Mouse (Mus musculus) embryonic facial prominence, embryonic 11.5 days (tissue): ENCODE data around the gene Elf5. TPM values are rescaled to one million over a fixed set of nuclear protein-coding genes. Genes with fewer than 3 reads are reported as not detected.
A peak's percentile ranks its signal among the peaks of the same experiment; 100 is the strongest.

Source experiments
- ATAC-seq: fragments of 200-750 bp; cut with Nextera tagmentation; replicated peaks from 2 replicates; pipeline ENCODE4 v1.8.0; 2017; ENCODE audit warnings: low read depth; ENCODE audit not compliant: insufficient number of reproducible peaks, low FRiP score, low TSS enrichment
- DNase-seq: peaks from one replicate; pipeline ENCODE4 v3.0.0-alpha.2; 2015; ENCODE audit warnings: low spot score
- H3K27ac ChIP-seq: fragments of 300-500 bp; sonication (generic); replicated peaks from 2 replicates; pipeline ENCODE4 v1.5.1; 2014; ENCODE audit warnings: mild to moderate bottlenecking, low read depth, low read length, control low read depth
- H3K27me3 ChIP-seq: fragments of 300-500 bp; sonication (generic); 2 replicates; pipeline ENCODE4 v1.6.1; 2014; ENCODE audit warnings: mild to moderate bottlenecking, low read length, moderate library complexity, mixed read lengths; ENCODE audit not compliant: control insufficient read depth, insufficient read depth
- H3K36me3 ChIP-seq: fragments of 300-500 bp; sonication (generic); replicated peaks from 2 replicates; pipeline ENCODE4 v1.6.1; 2014; ENCODE audit warnings: low read depth, mild to moderate bottlenecking, low read length, moderate library complexity, mixed read lengths; ENCODE audit not compliant: control insufficient read depth, insufficient read depth
- H3K4me1 ChIP-seq: fragments of 300-500 bp; sonication (generic); 2 replicates; pipeline ENCODE4 v1.6.1; 2014; ENCODE audit warnings: low read length, mixed read lengths; ENCODE audit not compliant: control insufficient read depth, insufficient read depth
- H3K4me2 ChIP-seq: fragments of 300-500 bp; sonication (generic); 2 replicates; pipeline ENCODE4 v1.6.1; 2014; ENCODE audit warnings: low read depth, mild to moderate bottlenecking, control low read depth, low read length, moderate library complexity
- H3K4me3 ChIP-seq: fragments of 300-500 bp; sonication (generic); 2 replicates; pipeline ENCODE4 v1.5.1; 2014; ENCODE audit warnings: low read depth, low read length, control low read depth
- H3K9ac ChIP-seq: fragments of 300-500 bp; sonication (generic); replicated peaks from 2 replicates; pipeline ENCODE4 v1.6.1; 2014; ENCODE audit warnings: mild to moderate bottlenecking, control low read depth, low read length
- H3K9me3 ChIP-seq: fragments of 300-500 bp; sonication (generic); replicated peaks from 2 replicates; pipeline ENCODE4 v1.6.1; 2016; ENCODE audit warnings: mild to moderate bottlenecking, low read length, inconsistent platforms, mixed read lengths; ENCODE audit not compliant: control insufficient read depth
- WGBS: fragments of 180-500 bp; shearing (Covaris S2); extraction: QIAGEN DNeasy Blood & Tissue Kit; methylation state at CpG from one replicate; pipeline ENCODE4 v1.1.7; 2014; 5-methylcytosine and 5-hydroxymethylcytosine counted together
- polyA plus RNA-seq: library from polyadenylated mRNA; unstranded; fragments of >200 nt; fragmentation: Nextera tagmentation; extraction: Ambion mirVana; gene quantifications from 2 replicates; pipeline ENCODE4 v1.2.1, GENCODE M21; 2014

Gene Elf5
- polyA plus RNA-seq, 1 experiment from 2014 or later: 0.50 TPM

DNA sequence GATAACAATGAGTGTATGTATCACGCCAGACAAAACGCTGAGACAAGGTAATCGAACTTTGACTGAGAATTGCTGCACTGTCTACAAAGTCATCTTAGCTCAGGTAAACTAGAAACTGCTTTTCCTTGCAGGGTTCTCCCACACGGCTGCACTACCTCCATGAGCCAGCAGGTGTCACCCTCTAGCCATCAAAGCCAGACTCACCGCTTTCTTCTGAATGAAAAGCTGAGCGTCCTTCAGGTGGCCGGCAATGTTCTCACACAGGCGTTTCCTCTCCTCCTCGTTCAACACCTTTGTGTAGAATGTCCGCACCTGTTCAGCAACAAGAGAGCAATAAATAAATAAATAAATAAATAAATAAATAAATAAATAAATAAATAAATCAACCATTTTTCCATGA lies 45.2 kb downstream of the Elf5 start:
- Histone ChIP-seq H3K4me1 (peaks cover 3% of the 10 kb centered on the region), H3K27ac (no peak overlapping the region), H3K4me3 (no peak overlapping the region), H3K9me3 (no peaks in the 10 kb centered on the region), H3K9ac (no peak overlapping the region), H3K36me3 (peaks cover 3% of the 10 kb centered on the region; the same call in 1 of the 2 replicates), H3K4me2 (no peak overlapping the region), H3K27me3 (no peaks in the 10 kb centered on the region)
- ATAC-seq (no peak), DNase-seq (peak; percentile 89)
- 19% methylated on average over 10 of the region's 10 CpGs for WGBS

DNA sequence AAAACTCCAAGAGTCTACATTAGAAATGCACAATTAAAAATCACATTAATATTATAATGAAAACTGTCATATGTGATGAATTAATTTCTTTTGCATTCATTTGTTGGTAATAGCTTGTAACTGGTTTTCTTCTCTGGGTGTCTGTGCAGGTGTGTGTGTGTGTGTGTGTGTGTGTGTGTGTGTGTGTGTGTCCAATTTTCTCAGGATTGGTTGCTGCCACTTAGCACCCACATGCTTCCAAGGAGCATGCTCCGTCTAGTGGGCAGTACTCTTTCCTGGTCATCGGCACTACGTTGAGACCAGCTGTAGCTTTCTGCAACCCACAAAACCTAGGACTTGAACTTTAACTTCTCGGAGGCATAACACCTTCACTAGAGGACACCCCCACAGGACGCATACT lies 45.6 kb downstream of the Elf5 start:
- no peaks in the 10 kb centered on the region for H3K9me3 ChIP-seq
- H3K27ac ChIP-seq: no peak overlapping the region
- no peak overlapping the region for H3K9ac ChIP-seq
- WGBS: 88% methylated on average over 5 of the region's 5 CpGs
- no peak overlapping the region for H3K4me2 ChIP-seq
- H3K36me3 ChIP-seq: peaks cover 3% of the 10 kb centered on the region; the same call in 1 of the 2 replicates
- H3K4me1 ChIP-seq: peaks cover 3% of the 10 kb centered on the region
- H3K27me3 ChIP-seq: no peaks in the 10 kb centered on the region
- H3K4me3 ChIP-seq: no peak overlapping the region
- no peak for DNase-seq
- ATAC-seq: no peak

DNA sequence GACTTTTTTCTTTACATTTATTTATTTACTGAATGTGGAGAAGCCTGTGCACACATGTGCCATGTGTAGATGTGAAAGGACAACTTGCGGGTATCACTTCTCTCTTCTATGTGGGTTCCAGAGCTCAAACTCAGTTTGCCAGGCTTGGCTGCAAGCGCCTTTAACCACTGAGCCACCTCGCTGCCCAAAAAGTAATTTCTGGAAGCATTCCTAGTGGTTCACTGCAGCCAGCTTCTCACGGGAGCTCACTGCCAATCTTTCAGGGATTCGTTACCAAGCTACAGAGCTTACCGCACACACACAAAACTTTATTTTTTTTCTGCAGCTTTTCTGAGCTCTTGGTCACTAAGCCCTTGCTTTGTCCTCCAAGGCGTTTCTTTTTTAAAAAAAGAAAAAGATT lies 46.1 kb downstream of the Elf5 start:
- ATAC-seq (no peak), DNase-seq (no peak)
- H3K4me1 ChIP-seq: peaks cover 3% of the 10 kb centered on the region
- H3K4me3 ChIP-seq: no peak overlapping the region
- no peak overlapping the region for H3K9ac ChIP-seq
- peaks cover 3% of the 10 kb centered on the region; the same call in 1 of the 2 replicates for H3K36me3 ChIP-seq
- no peak overlapping the region for H3K27ac ChIP-seq
- H3K4me2 ChIP-seq: no peak overlapping the region
- 90% methylated on average over 7 of the region's 7 CpGs for WGBS
- no peaks in the 10 kb centered on the region for H3K9me3 ChIP-seq
- no peaks in the 10 kb centered on the region for H3K27me3 ChIP-seq

DNA sequence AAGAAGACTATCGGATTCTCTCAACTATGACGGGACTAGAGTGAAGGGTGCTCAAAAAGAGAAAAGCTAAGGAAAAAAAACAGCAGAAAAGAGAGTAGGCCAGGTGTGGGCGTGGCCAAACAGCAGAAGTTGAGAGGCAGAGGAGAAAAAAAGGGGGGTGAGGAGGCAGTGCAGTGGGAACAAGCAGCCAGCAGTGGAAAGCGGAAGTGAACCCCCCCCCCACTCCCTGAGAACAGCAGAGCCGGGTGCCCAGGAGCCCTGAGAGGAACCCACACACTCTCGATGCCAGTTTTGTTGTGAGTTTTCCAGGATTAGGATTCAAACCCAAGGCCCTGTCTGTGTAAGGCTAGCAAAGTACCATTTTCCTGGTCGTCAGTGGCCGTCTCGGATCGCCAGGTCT lies 47.6 kb downstream of the Elf5 start:
- Histone ChIP-seq H3K27ac (no peak overlapping the region), H3K4me1 (peaks cover 3% of the 10 kb centered on the region), H3K4me2 (no peak overlapping the region), H3K9me3 (no peaks in the 10 kb centered on the region), H3K4me3 (no peak overlapping the region), H3K36me3 (peaks cover 3% of the 10 kb centered on the region; the same call in 1 of the 2 replicates), H3K27me3 (no peaks in the 10 kb centered on the region), H3K9ac (no peak overlapping the region)
- 93% methylated on average over 10 of the region's 10 CpGs for WGBS
- ATAC-seq (no peak), DNase-seq (no peak)

DNA sequence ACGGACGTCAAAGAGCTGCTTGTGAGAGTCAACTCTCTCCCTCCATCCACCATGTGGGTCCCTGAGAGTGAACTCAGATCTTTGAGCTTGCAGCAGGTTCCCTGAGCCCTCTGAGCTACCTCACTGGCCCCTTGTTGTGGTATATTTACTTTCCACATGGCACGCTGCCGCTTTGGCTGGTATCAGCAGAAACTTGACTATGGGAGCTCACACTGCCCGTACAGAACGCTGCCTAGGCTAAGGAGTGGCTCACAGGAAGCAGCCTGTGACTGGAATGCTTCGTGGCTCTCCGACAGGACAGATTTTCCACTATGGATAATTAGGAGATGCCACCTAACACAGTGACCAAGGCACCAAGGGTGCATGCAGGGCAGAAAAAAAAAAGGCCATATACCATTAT lies 49.7 kb downstream of the Elf5 start:
- no peak for ATAC-seq
- H3K27me3 ChIP-seq: no peaks in the 10 kb centered on the region
- DNase-seq: no peak
- peaks cover 3% of the 10 kb centered on the region; the same call in 1 of the 2 replicates for H3K36me3 ChIP-seq
- H3K4me1 ChIP-seq: peaks cover 3% of the 10 kb centered on the region
- 49% methylated on average over 8 of the region's 8 CpGs for WGBS
- H3K9me3 ChIP-seq: no peaks in the 10 kb centered on the region
- no peak overlapping the region for H3K9ac ChIP-seq
- no peak overlapping the region for H3K4me3 ChIP-seq
- no peak overlapping the region; the same call in 1 of the 2 replicates for H3K4me2 ChIP-seq
- H3K27ac ChIP-seq: peak overlapping the region; percentile 72

DNA sequence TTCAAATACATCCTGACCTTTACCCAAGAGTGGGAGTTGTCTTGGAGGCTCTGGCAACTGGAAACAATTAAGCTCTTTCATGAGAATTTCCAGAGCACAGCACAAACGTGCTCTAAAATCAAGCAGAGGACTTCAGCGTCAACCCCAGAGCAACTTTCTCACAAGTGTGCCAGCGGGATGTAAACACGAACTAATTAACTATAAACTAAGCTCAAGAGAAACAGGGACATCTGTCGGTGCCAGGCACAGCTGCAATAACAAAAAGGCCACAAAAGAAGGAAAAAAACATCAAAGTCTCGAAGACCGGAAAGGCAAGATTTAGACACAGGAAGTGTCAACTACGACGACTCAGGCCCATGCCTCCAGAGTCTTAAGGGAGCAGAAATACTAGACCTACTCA lies 50.3 kb downstream of the Elf5 start:
- ATAC-seq (no peak), DNase-seq (peak; percentile 80)
- no peaks in the 10 kb centered on the region for H3K27me3 ChIP-seq
- H3K9ac ChIP-seq: no peak overlapping the region
- H3K36me3 ChIP-seq: peaks cover 3% of the 10 kb centered on the region; the same call in 1 of the 2 replicates
- H3K4me2 ChIP-seq: no peak overlapping the region
- no peaks in the 10 kb centered on the region for H3K9me3 ChIP-seq
- H3K27ac ChIP-seq: peak overlapping the region; percentile 72
- 23% methylated on average over 9 of the region's 9 CpGs for WGBS
- no peak overlapping the region for H3K4me3 ChIP-seq
- H3K4me1 ChIP-seq: peaks cover 3% of the 10 kb centered on the region

DNA sequence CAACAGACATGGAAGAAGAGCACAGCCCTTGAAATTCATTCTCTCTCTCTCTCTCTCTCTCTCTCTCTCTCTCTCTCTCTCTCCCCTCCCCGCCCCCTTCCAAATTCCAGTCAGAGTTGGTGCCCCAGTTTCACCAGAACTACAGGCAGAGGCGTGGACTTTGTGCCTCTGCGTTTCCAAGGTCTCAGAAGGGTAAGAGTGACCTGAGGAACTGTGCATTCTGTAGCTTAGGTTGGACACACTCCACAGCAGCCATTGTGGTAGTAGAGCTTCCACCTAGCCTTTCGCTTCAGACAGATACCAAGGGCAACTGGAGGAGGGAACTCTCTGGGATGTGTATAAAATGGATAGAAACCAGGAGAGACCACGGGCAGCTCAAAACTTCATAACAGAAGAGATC lies 51.3 kb downstream of the Elf5 start:
- peaks cover 3% of the 10 kb centered on the region for H3K36me3 ChIP-seq
- peaks cover 3% of the 10 kb centered on the region for H3K4me1 ChIP-seq
- 94% methylated on average over 4 of the region's 5 CpGs for WGBS
- no peak for ATAC-seq
- no peak for DNase-seq
- no peaks in the 10 kb centered on the region for H3K9me3 ChIP-seq
- no peak overlapping the region for H3K9ac ChIP-seq
- no peak overlapping the region for H3K27ac ChIP-seq
- no peaks in the 10 kb centered on the region for H3K27me3 ChIP-seq
- no peak overlapping the region for H3K4me3 ChIP-seq
- no peak overlapping the region for H3K4me2 ChIP-seq

DNA sequence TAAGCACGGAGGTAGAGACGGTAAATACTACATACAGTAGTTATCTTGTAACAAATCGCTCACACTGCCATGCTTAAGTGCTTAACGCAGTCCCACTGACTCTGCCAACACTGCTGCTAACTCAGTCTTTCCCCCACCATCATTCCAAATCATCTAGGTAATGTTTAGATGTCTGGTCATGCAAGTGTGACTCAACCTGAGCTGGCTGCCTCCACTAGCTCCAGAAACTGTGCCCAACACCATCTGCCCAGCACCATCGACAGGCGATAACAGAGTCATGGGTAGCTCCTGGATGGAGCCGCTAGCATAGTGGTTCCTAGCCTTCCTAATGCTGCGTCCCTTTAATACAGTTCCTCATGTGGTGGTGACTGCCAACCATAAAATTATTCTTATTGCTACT lies 53.0 kb downstream of the Elf5 start:
- H3K9ac ChIP-seq: no peak overlapping the region
- H3K4me2 ChIP-seq: no peak overlapping the region
- no peaks in the 10 kb centered on the region for H3K27me3 ChIP-seq
- H3K27ac ChIP-seq: no peak overlapping the region
- no peak for ATAC-seq
- 96% methylated on average over 8 of the region's 8 CpGs for WGBS
- DNase-seq: no peak
- peaks cover 3% of the 10 kb centered on the region for H3K4me1 ChIP-seq
- H3K9me3 ChIP-seq: no peaks in the 10 kb centered on the region
- no peak overlapping the region for H3K4me3 ChIP-seq
- H3K36me3 ChIP-seq: peaks cover 3% of the 10 kb centered on the region
